Mouse (Mus musculus) ES-Bruce4 (cell line): Measurements from ENCODE around the gene Myh10.

Experiments used
- CTCF ChIP-seq: IDR thresholded peaks from one replicate; pipeline ENCODE4 v1.8.1; 2011; ENCODE audit warnings: low read depth, low read length
- POLR2A ChIP-seq: IDR thresholded peaks from one replicate; pipeline ENCODE4 v1.8.1; 2011; ENCODE audit warnings: low read length; ENCODE audit not compliant: insufficient read depth

GRCm38 (mm10) chr11:68748121-68748520, 56.8 kb downstream of the Myh10 start:
- TF ChIP-seq POLR2A (no peak), CTCF (no peak)
